Mouse (Mus musculus) hindbrain, postnatal 0 days (tissue): ENCODE measurements around the gene Atxn2. TPM values are rescaled to one million over a fixed set of nuclear protein-coding genes. Genes with fewer than 3 reads are reported as not detected.
"Not testable (repeated sequence)": the region's sequence is repeated elsewhere in the genome, so short reads cannot be mapped to it uniquely, and the experiment has no call there.

ENCODE experiments used
- ATAC-seq: fragments of 200-750 bp; cut with Nextera tagmentation; 2 replicates; pipeline ENCODE4 v1.8.0; 2017; ENCODE audit warnings: mild to moderate bottlenecking, moderate TSS enrichment, moderate library complexity
- DNase-seq: peaks from one replicate; pipeline ENCODE4 v3.0.0-alpha.2; 2015; ENCODE audit warnings: low spot score
- H3K27ac ChIP-seq: fragments of 300-500 bp; sonication (generic); 2 replicates; pipeline ENCODE4 v1.5.1; 2014; ENCODE audit warnings: mild to moderate bottlenecking
- H3K27me3 ChIP-seq: fragments of 300-500 bp; sonication (generic); 2 replicates; pipeline ENCODE4 v1.6.1; 2014; ENCODE audit warnings: low read length, mixed read lengths; ENCODE audit not compliant: insufficient read depth
- H3K36me3 ChIP-seq: fragments of 300-500 bp; sonication (generic); 2 replicates; pipeline ENCODE4 v1.6.1; 2014; ENCODE audit warnings: low read length, mixed read lengths; ENCODE audit not compliant: insufficient read depth
- H3K4me1 ChIP-seq: fragments of 300-500 bp; sonication (generic); 2 replicates; pipeline ENCODE4 v1.6.1; 2014; ENCODE audit warnings: antibody characterized with exemption, low read length, mixed read lengths; ENCODE audit not compliant: insufficient read depth
- H3K4me2 ChIP-seq: fragments of 300-500 bp; sonication (generic); 2 replicates; pipeline ENCODE4 v1.6.1; 2014; ENCODE audit warnings: low read depth, mild to moderate bottlenecking, low read length, moderate library complexity, mixed read lengths
- H3K4me3 ChIP-seq: fragments of 300-500 bp; sonication (generic); 2 replicates; pipeline ENCODE4 v1.5.1; 2014; ENCODE audit warnings: low read length
- H3K9ac ChIP-seq: fragments of 300-500 bp; sonication (generic); replicated peaks from 2 replicates; pipeline ENCODE4 v1.6.1; 2014; ENCODE audit warnings: mild to moderate bottlenecking, low read length, moderate library complexity, mixed read lengths
- H3K9me3 ChIP-seq: fragments of 300-500 bp; sonication (generic); 2 replicates; pipeline ENCODE4 v1.6.1; 2016; ENCODE audit warnings: low read length, mixed read lengths
- CTCF ChIP-seq: IDR thresholded peaks from 2 replicates; pipeline ENCODE4 v1.5.1; 2016; ENCODE audit warnings: antibody characterized with exemption, control low read depth, low read depth
- whole genome bisulfite sequencing: fragments of 180-500 bp; shearing (Covaris S2); extraction: QIAGEN DNeasy Blood & Tissue Kit; methylation state at CpG from one replicate; pipeline ENCODE4 v1.1.7; 2014; 5-methylcytosine and 5-hydroxymethylcytosine counted together
- polyA plus RNA-seq: library from polyadenylated mRNA; unstranded; fragments of >200 nt; fragmentation: Nextera tagmentation; extraction: Ambion mirVana; gene quantifications from 2 replicates; pipeline ENCODE4 v1.2.1, GENCODE M21; 2015
- total RNA-seq: library from RNA; depleted of rRNA; stranded (reverse); fragments of >200 nt; gene quantifications from 2 replicates; pipeline ENCODE4 v1.2.3, GENCODE M21; 2014

The Atxn2 gene
- total and polyA plus RNA-seq, 2 experiments from 2014 or later = 83.5 to 118 TPM

GRCm38 (mm10) chr5:121670412-121670811 is 40.7 kb upstream of the Atxn2 start:
- peaks cover 30% of the 10 kb centered on the region for H3K36me3 ChIP-seq
- H3K4me3 ChIP-seq = no peak overlapping the region
- DNase-seq = peak; percentile 44
- H3K9ac ChIP-seq = no peak overlapping the region
- peak; percentile 60 for TF ChIP-seq CTCF
- ATAC-seq = no peak
- H3K9me3 ChIP-seq = no peaks in the 10 kb centered on the region
- no peak overlapping the region for H3K27ac ChIP-seq
- WGBS = 79% methylated on average over 3 of the region's 3 CpGs
- no peak overlapping the region for H3K4me2 ChIP-seq
- H3K4me1 ChIP-seq = no peaks in the 10 kb centered on the region
- no peaks in the 10 kb centered on the region for H3K27me3 ChIP-seq

GRCm38 (mm10) chr5:121682250-121682649 is 28.9 kb upstream of the Atxn2 start:
- H3K4me2 ChIP-seq = no peak overlapping the region
- H3K27me3 ChIP-seq = no peaks in the 10 kb centered on the region
- ATAC-seq (no peak), DNase-seq (no peak)
- no peak overlapping the region for H3K9ac ChIP-seq
- peaks cover 75% of the 10 kb centered on the region for H3K36me3 ChIP-seq
- WGBS = 98% methylated on average over 2 of the region's 2 CpGs
- H3K4me3 ChIP-seq = no peak overlapping the region
- no peak overlapping the region for H3K27ac ChIP-seq
- H3K4me1 ChIP-seq = no peaks in the 10 kb centered on the region
- H3K9me3 ChIP-seq = no peaks in the 10 kb centered on the region
- TF ChIP-seq CTCF = no peak

GRCm38 (mm10) chr5:121685495-121685894 is 25.6 kb upstream of the Atxn2 start:
- H3K4me2 ChIP-seq = no peak overlapping the region
- H3K9me3 ChIP-seq = no peaks in the 10 kb centered on the region
- DNase-seq (no peak), ATAC-seq (no peak)
- H3K4me1 ChIP-seq = 0 out of 2 replicates have a peak, but pooled peaks cover under 1% of the 10 kb centered on the region
- H3K27ac ChIP-seq = no peak overlapping the region
- no peak overlapping the region for H3K4me3 ChIP-seq
- TF ChIP-seq CTCF = no peak
- H3K27me3 ChIP-seq = no peaks in the 10 kb centered on the region
- peaks cover 53% of the 10 kb centered on the region for H3K36me3 ChIP-seq
- H3K9ac ChIP-seq = no peak overlapping the region
- WGBS = 90% methylated on average over 6 of the region's 6 CpGs

GRCm38 (mm10) chr5:121686113-121686898 is 24.8 kb upstream of the Atxn2 start:
- H3K4me3 ChIP-seq = no peak overlapping the region
- peaks cover 6% of the 10 kb centered on the region; the same call in 1 of the 2 replicates for H3K4me1 ChIP-seq
- DNase-seq (no peak), ATAC-seq (no peak)
- H3K27ac ChIP-seq = no peak overlapping the region
- H3K4me2 ChIP-seq = no peak overlapping the region
- WGBS = 79% methylated on average over 15 of the region's 15 CpGs
- no peaks in the 10 kb centered on the region for H3K27me3 ChIP-seq
- H3K9me3 ChIP-seq = no peaks in the 10 kb centered on the region
- H3K36me3 ChIP-seq = peaks cover 47% of the 10 kb centered on the region
- peak; percentile 33; the same call in 1 of the 2 replicates for TF ChIP-seq CTCF
- H3K9ac ChIP-seq = no peak overlapping the region

GRCm38 (mm10) chr5:121690482-121691211 is 20.5 kb upstream of the Atxn2 start:
- Histone ChIP-seq H3K27me3 (no peaks in the 10 kb centered on the region), H3K4me3 (no peak overlapping the region), H3K4me1 (peaks cover 6% of the 10 kb centered on the region; the same call in 1 of the 2 replicates), H3K27ac (peak overlapping the region; percentile 60; the same call in 1 of the 2 replicates), H3K9ac (no peak overlapping the region), H3K9me3 (no peaks in the 10 kb centered on the region), H3K36me3 (peaks cover 17% of the 10 kb centered on the region), H3K4me2 (no peak overlapping the region)
- DNase-seq (peak; percentile 35), ATAC-seq (no peak)
- TF ChIP-seq CTCF = no peak
- 53% methylated on average over 7 of the region's 7 CpGs for WGBS

- not testable (repeated sequence) for H3K9me3 ChIP-seq, H3K4me2 ChIP-seq, H3K4me1 ChIP-seq, H3K27me3 ChIP-seq, DNase-seq, ATAC-seq, H3K27ac ChIP-seq, H3K4me3 ChIP-seq, H3K9ac ChIP-seq
- H3K36me3 ChIP-seq = 0 out of 2 replicates have a peak, but pooled peaks cover 10% of the 10 kb centered on the region
- 90% methylated on average over 7 of the region's 7 CpGs for WGBS
Measured at GRCm38 (mm10) chr5:121691436-121691835, 19.7 kb upstream of the Atxn2 start.
